Mouse (Mus musculus): ENCODE measurements at regions not wholly inside any gene's neighbourhood (a gene's known extent, or its start where the extent isn't known, plus 50 kb on each side); places are given as distances from the start of the nearest gene placed in this dataset.
A peak's percentile ranks its signal among the peaks of the same experiment; 100 is the strongest.

- no peak for ATAC-seq (replicated peaks; ENCODE audit: poor library complexity)
Measured at GRCm38 (mm10) chr13:97430885-97431284, 190.0 kb downstream of the Enc1 start.

GRCm38 (mm10) chr13:97428163-97428562 lies 187.3 kb downstream of the Enc1 start:
- no peak for ATAC-seq (replicated peaks; ENCODE audit: poor library complexity)

GRCm38 (mm10) chr13:97427537-97427936 lies 186.6 kb downstream of the Enc1 start:
- ATAC-seq (replicated peaks; ENCODE audit: poor library complexity): no peak

- ATAC-seq (replicated peaks; ENCODE audit: poor library complexity): no peak
Measured at GRCm38 (mm10) chr13:97425731-97426130, 184.8 kb downstream of the Enc1 start.

GRCm38 (mm10) chr13:97423911-97424310 lies 183.0 kb downstream of the Enc1 start:
- no peak for ATAC-seq (replicated peaks; ENCODE audit: poor library complexity)

GRCm38 (mm10) chr13:97423298-97423817 lies 182.5 kb downstream of the Enc1 start:
- ATAC-seq (replicated peaks; ENCODE audit: poor library complexity): no peak

GRCm38 (mm10) chr13:97422897-97423296 lies 182.0 kb downstream of the Enc1 start:
- ATAC-seq (replicated peaks; ENCODE audit: poor library complexity): no peak

- ATAC-seq (replicated peaks; ENCODE audit: poor library complexity): no peak
Measured at GRCm38 (mm10) chr13:97421831-97422230, 180.9 kb downstream of the Enc1 start.

- no peak for ATAC-seq (replicated peaks; ENCODE audit: poor library complexity)
Measured at GRCm38 (mm10) chr13:97420773-97421172, 179.9 kb downstream of the Enc1 start.

- peak; percentile 39; the same call in 1 of the 2 replicates for ATAC-seq (replicated peaks; ENCODE audit: poor library complexity)
Measured at GRCm38 (mm10) chr13:97419100-97419499, 178.2 kb downstream of the Enc1 start.

GRCm38 (mm10) chr13:97418681-97419080 lies 177.8 kb downstream of the Enc1 start:
- no peak for ATAC-seq (replicated peaks; ENCODE audit: poor library complexity)

GRCm38 (mm10) chr13:97418081-97418480 lies 177.2 kb downstream of the Enc1 start:
- ATAC-seq (replicated peaks; ENCODE audit: poor library complexity): no peak

GRCm38 (mm10) chr13:97415927-97416709 lies 175.2 kb downstream of the Enc1 start:
- no peak for ATAC-seq (replicated peaks; ENCODE audit: poor library complexity)

- ATAC-seq (replicated peaks; ENCODE audit: poor library complexity): no peak
Measured at GRCm38 (mm10) chr13:97415381-97415780, 174.5 kb downstream of the Enc1 start.

GRCm38 (mm10) chr13:97412151-97412550 lies 171.2 kb downstream of the Enc1 start:
- ATAC-seq (replicated peaks; ENCODE audit: poor library complexity): no peak

GRCm38 (mm10) chr13:97410550-97411201 lies 169.8 kb downstream of the Enc1 start:
- ATAC-seq (replicated peaks; ENCODE audit: poor library complexity): no peak

GRCm38 (mm10) chr13:97409891-97410525 lies 169.1 kb downstream of the Enc1 start:
- no peak for ATAC-seq (replicated peaks; ENCODE audit: poor library complexity)

- ATAC-seq (replicated peaks; ENCODE audit: poor library complexity): no peak
Measured at GRCm38 (mm10) chr13:97409291-97409780, 168.4 kb downstream of the Enc1 start.

- peak; percentile 86 for ATAC-seq (replicated peaks; ENCODE audit: poor library complexity)
Measured at GRCm38 (mm10) chr13:97408414-97409290, 167.7 kb downstream of the Enc1 start.

GRCm38 (mm10) chr13:97407773-97408172 lies 166.9 kb downstream of the Enc1 start:
- no peak for ATAC-seq (replicated peaks; ENCODE audit: poor library complexity)

- no peak for ATAC-seq (replicated peaks; ENCODE audit: poor library complexity)
Measured at GRCm38 (mm10) chr13:97406678-97407077, 165.8 kb downstream of the Enc1 start.

Data from megakaryocyte progenitor cell, adult 5-6 weeks (primary cell).